In the genomic region with DNA sequence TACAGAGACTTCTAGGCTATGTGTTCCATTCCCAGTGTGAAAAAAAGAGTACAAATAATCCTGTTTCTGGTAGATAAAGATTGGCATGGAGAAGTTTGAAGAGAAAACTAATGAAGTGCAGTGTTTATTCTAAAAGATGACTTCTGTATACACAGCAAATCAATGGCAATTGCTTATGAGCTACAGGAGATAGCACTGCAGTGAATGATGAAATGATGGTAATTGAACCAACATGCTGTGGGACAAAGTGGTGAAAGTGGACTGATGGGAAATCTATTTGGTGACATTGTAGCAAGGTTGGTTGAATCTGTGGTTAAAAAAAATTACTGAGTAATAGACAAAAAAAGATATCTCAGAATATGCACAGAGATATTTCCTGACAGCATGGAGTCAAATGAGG, we compare ENCODE assay signal across 28 mouse cellular contexts.
"Had no signal": no experiment of that assay in that cellular context is flagged by ENCODE, and none has a peak within 500 bp of the region (broad histone marks: within the 10 kb centered on the region; RNA-seq: fewer than 3 reads in every experiment).

No protein-coding gene starts in this region.

- H3K4me1 ChIP-seq: embryonic facial prominence, embryonic 10.5 days; embryonic facial prominence, embryonic 12.5 days; embryonic facial prominence, embryonic 13.5 days; embryonic facial prominence, embryonic 15.5 days; forebrain, embryonic 10.5 days; forebrain, embryonic 12.5 days; forebrain, embryonic 13.5 days; forebrain, embryonic 15.5 days had no signal

- H3K9me3 ChIP-seq: embryonic facial prominence, embryonic 10.5 days; embryonic facial prominence, embryonic 12.5 days; embryonic facial prominence, embryonic 13.5 days; embryonic facial prominence, embryonic 15.5 days; forebrain, embryonic 10.5 days; forebrain, embryonic 12.5 days; forebrain, embryonic 13.5 days; forebrain, embryonic 15.5 days had no signal

- H3K27me3 ChIP-seq: embryonic facial prominence, embryonic 12.5 days; embryonic facial prominence, embryonic 13.5 days; embryonic facial prominence, embryonic 15.5 days; forebrain, embryonic 12.5 days; forebrain, embryonic 13.5 days; forebrain, embryonic 15.5 days had no signal

- H3K27ac ChIP-seq: embryonic facial prominence, embryonic 10.5 days; embryonic facial prominence, embryonic 12.5 days; embryonic facial prominence, embryonic 13.5 days; embryonic facial prominence, embryonic 15.5 days; forebrain, embryonic 10.5 days; forebrain, embryonic 12.5 days; forebrain, embryonic 13.5 days; forebrain, embryonic 15.5 days; gastrocnemius, adult 2 months had no signal

- H3K4me2 ChIP-seq: embryonic facial prominence, embryonic 12.5 days; embryonic facial prominence, embryonic 13.5 days; embryonic facial prominence, embryonic 15.5 days; forebrain, embryonic 12.5 days; forebrain, embryonic 13.5 days; forebrain, embryonic 15.5 days had no signal

- ATAC-seq: forebrain, embryonic 13.5 days; forebrain, embryonic 14.5 days; forebrain, embryonic 15.5 days; forebrain, embryonic 16.5 days; forebrain, postnatal 0 days had no signal

- H3K36me3 ChIP-seq: embryonic facial prominence, embryonic 10.5 days; embryonic facial prominence, embryonic 12.5 days; embryonic facial prominence, embryonic 13.5 days; embryonic facial prominence, embryonic 15.5 days; forebrain, embryonic 10.5 days; forebrain, embryonic 12.5 days; forebrain, embryonic 15.5 days had no signal

- H3K9ac ChIP-seq: embryonic facial prominence, embryonic 12.5 days; embryonic facial prominence, embryonic 13.5 days; embryonic facial prominence, embryonic 15.5 days; forebrain, embryonic 12.5 days; forebrain, embryonic 13.5 days; forebrain, embryonic 15.5 days; forebrain, postnatal 0 days had no signal

- DNase-seq: cerebellum, adult 2 months; cerebellum, adult 8-10 months; cerebellum, adult 9-10 months; cerebellum, adult 9-11 months; cerebellum, postnatal 10 days; cerebellum, postnatal 14 days; cerebellum, postnatal 25 days; cerebellum, postnatal 36 days; embryo, embryonic 11 days; forebrain, postnatal 0 days; gastrocnemius, adult 2 months; gastrocnemius, postnatal 10 days; gastrocnemius, postnatal 14 days; gastrocnemius, postnatal 25 days; gastrocnemius, postnatal 36 days; heart, adult 11 months; heart, adult 18-20 months had no signal

- H3K4me3 ChIP-seq: embryonic facial prominence, embryonic 10.5 days; embryonic facial prominence, embryonic 12.5 days; embryonic facial prominence, embryonic 13.5 days; embryonic facial prominence, embryonic 15.5 days; erythroblast, embryonic 14.5 days; forebrain, embryonic 10.5 days; forebrain, embryonic 12.5 days; forebrain, embryonic 13.5 days; forebrain, embryonic 15.5 days; gastrocnemius, adult 2 months had no signal
